Mouse (Mus musculus) erythroblast, embryonic 14.5 days (primary cell): ENCODE measurements at regions not wholly inside any gene's neighbourhood (a gene's known extent, or its start where the extent isn't known, plus 50 kb on each side); places are given as distances from the start of the nearest gene placed in this dataset.

Experiments used
- H3K27me3 ChIP-seq: 2 replicates; pipeline ENCODE4 v1.6.1; 2012; ENCODE audit warnings: inconsistent platforms; ENCODE audit not compliant: control insufficient read depth
- H3K36me3 ChIP-seq: 2 replicates; pipeline ENCODE4 v1.6.1; 2012; ENCODE audit warnings: mild to moderate bottlenecking, inconsistent platforms; ENCODE audit not compliant: control insufficient read depth
- H3K4me1 ChIP-seq: 2 replicates; pipeline ENCODE4 v1.6.1; 2012; ENCODE audit warnings: inconsistent platforms; ENCODE audit not compliant: control insufficient read depth
- H3K4me3 ChIP-seq: replicated peaks from 2 replicates; pipeline ENCODE3; 2012; ENCODE audit warnings: moderate library complexity, mild to moderate bottlenecking, inconsistent platforms
- H3K9me3 ChIP-seq: 2 replicates; pipeline ENCODE4 v1.6.1; 2012; ENCODE audit warnings: low read length, inconsistent platforms, mixed read lengths; ENCODE audit not compliant: control insufficient read depth
- GATA1 ChIP-seq: IDR thresholded peaks from 2 replicates; pipeline ENCODE4 v1.6.1; 2012; ENCODE audit warnings: low read length, inconsistent platforms, mixed read lengths
- TAL1 ChIP-seq: IDR thresholded peaks from 3 replicates; pipeline ENCODE4 v1.6.1; 2012; ENCODE audit warnings: low read length, inconsistent platforms, mixed read lengths

GRCm38 (mm10) chr10:117463636-117464035 lies 83.8 kb upstream of the Cpsf6 start:
- no peaks in the 10 kb centered on the region for H3K9me3 ChIP-seq
- TF ChIP-seq GATA1 (no peak), TAL1 (no peak)
- H3K27me3 ChIP-seq = no peaks in the 10 kb centered on the region
- H3K4me3 ChIP-seq = no peak overlapping the region
- H3K4me1 ChIP-seq = peaks cover 2% of the 10 kb centered on the region; the same call in 1 of the 2 replicates
- no peaks in the 10 kb centered on the region for H3K36me3 ChIP-seq

GRCm38 (mm10) chr10:117462921-117463320 lies 83.1 kb upstream of the Cpsf6 start:
- Histone ChIP-seq H3K36me3 (no peaks in the 10 kb centered on the region), H3K4me1 (peaks cover 2% of the 10 kb centered on the region; the same call in 1 of the 2 replicates), H3K4me3 (no peak overlapping the region), H3K9me3 (no peaks in the 10 kb centered on the region), H3K27me3 (no peaks in the 10 kb centered on the region)
- TF ChIP-seq GATA1 (no peak), TAL1 (no peak)

DNA sequence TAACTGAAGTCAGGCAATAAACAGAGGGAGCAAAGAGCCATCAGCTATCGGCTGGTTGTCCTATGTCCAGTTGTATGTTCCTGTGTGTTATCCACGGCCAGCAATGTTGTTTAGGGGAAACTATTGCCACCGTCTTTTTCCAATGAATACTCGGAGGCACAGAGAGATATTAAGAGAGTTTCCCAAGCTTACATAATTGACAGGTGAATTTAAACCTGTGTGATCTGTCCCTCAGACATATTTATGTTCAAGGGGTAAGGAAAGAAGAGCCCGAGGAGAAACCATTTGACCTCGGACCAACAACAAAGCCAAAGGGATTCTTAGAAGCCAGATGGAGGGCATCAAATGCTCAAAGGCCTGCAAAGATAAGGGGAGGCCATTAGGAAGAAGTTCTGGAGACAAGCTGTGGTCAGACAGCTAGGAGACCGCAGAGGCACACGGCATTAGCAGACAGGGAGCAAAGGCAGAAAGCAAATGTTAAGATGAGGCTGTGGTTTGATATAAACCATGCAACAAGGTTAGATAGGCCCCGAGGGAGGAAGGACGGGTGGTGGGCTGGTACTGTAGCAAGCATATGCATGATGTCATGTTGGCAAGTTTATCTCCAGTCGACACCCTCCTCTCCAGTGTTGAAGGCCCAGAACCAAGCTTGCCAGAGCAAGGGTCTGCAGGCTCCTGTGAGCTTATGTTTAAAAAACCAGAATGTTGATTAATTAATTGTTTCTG lies 82.1 kb upstream of the Cpsf6 start:
- Histone ChIP-seq H3K9me3 (no peaks in the 10 kb centered on the region), H3K27me3 (no peaks in the 10 kb centered on the region), H3K36me3 (no peaks in the 10 kb centered on the region), H3K4me1 (peaks cover 2% of the 10 kb centered on the region; the same call in 1 of the 2 replicates), H3K4me3 (no peak overlapping the region)
- TF ChIP-seq GATA1 = no peak
- no peak for TF ChIP-seq TAL1

GRCm38 (mm10) chr10:117461261-117461660 lies 81.4 kb upstream of the Cpsf6 start:
- no peaks in the 10 kb centered on the region for H3K9me3 ChIP-seq
- H3K4me3 ChIP-seq = no peak overlapping the region
- peaks cover 2% of the 10 kb centered on the region; the same call in 1 of the 2 replicates for H3K4me1 ChIP-seq
- H3K27me3 ChIP-seq = no peaks in the 10 kb centered on the region
- TF ChIP-seq TAL1 (no peak), GATA1 (no peak)
- H3K36me3 ChIP-seq = no peaks in the 10 kb centered on the region

DNA sequence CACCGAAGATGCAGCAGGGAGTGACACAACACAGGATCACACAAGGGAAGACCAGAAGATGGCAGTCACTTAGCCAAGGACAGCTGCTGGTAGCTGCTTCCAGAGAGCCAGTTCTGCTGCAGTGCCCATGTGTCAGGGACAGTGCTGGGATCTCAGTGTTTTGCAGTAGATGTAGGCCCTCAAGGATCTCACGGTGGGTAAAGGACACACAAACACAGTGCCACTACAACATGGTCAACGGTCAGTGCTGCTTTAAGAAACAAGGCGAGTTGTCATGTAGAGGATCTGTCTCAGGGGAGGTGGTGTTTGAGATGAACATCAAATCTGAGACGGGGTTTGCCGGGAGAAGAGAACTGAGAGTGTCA lies 80.5 kb upstream of the Cpsf6 start:
- TF ChIP-seq GATA1 (no peak), TAL1 (no peak)
- Histone ChIP-seq H3K4me3 (no peak overlapping the region), H3K27me3 (no peaks in the 10 kb centered on the region), H3K9me3 (no peaks in the 10 kb centered on the region), H3K36me3 (no peaks in the 10 kb centered on the region), H3K4me1 (peaks cover 2% of the 10 kb centered on the region; the same call in 1 of the 2 replicates)

DNA sequence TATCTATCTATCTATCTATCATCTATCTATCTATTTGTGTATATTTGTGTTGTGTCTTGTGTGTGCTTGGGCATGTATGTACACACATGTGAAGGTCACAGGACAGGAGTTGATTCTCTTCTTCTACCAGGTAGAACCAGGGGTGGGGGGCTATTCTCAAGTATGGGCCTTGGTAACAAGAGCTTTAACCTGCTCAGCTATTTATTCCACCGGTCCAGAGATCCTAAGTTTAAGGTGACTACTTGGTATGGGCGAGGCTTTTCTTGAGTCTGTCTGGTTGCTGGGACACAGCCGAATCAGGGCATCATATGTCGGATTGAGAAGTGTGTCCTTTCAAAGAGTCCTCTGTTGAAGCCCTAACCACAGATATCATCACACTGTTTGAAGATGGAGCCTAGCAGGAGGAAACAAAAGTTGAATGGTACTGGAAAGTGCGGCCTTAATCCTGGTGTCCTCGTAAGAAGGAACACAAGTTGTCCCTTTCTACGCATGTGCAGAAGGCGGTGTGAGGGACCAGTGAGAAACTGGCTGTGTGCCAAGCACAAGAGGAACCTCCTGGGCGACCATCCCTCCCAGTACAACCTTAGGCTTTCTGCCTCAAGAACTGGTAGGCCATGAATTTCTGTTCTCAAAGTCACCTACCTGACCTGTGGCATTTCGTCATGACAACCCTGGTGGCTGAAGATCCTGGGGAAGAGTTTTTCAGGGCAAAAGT lies 80.0 kb upstream of the Cpsf6 start:
- no peaks in the 10 kb centered on the region for H3K36me3 ChIP-seq
- H3K27me3 ChIP-seq = no peaks in the 10 kb centered on the region
- H3K4me3 ChIP-seq = no peak overlapping the region
- peaks cover 2% of the 10 kb centered on the region; the same call in 1 of the 2 replicates for H3K4me1 ChIP-seq
- H3K9me3 ChIP-seq = no peaks in the 10 kb centered on the region
- TF ChIP-seq TAL1 = no peak
- no peak for TF ChIP-seq GATA1

DNA sequence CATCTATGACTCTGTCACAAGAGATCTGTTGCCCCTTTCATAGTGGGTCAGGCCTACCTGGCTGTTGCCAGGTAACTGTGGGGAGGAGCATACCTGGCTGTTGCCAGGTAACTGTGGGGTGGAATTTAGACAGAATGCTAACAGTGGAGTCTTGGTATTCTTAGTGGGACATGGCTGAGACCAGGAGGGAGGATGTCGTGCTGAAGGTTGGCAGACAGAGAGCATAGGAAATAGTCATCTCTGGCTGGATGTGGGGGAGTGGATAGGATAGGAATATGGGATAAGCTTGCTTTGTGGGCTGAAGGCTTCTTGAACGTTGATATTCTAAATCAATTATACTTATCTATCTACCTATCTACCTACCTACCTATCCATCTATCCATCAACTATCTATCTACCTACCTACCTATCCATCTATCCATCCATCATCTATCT lies 79.2 kb upstream of the Cpsf6 start:
- Histone ChIP-seq H3K36me3 (no peaks in the 10 kb centered on the region), H3K9me3 (no peaks in the 10 kb centered on the region), H3K27me3 (no peaks in the 10 kb centered on the region), H3K4me3 (no peak overlapping the region), H3K4me1 (peaks cover 2% of the 10 kb centered on the region; the same call in 1 of the 2 replicates)
- TF ChIP-seq GATA1 = no peak

DNA sequence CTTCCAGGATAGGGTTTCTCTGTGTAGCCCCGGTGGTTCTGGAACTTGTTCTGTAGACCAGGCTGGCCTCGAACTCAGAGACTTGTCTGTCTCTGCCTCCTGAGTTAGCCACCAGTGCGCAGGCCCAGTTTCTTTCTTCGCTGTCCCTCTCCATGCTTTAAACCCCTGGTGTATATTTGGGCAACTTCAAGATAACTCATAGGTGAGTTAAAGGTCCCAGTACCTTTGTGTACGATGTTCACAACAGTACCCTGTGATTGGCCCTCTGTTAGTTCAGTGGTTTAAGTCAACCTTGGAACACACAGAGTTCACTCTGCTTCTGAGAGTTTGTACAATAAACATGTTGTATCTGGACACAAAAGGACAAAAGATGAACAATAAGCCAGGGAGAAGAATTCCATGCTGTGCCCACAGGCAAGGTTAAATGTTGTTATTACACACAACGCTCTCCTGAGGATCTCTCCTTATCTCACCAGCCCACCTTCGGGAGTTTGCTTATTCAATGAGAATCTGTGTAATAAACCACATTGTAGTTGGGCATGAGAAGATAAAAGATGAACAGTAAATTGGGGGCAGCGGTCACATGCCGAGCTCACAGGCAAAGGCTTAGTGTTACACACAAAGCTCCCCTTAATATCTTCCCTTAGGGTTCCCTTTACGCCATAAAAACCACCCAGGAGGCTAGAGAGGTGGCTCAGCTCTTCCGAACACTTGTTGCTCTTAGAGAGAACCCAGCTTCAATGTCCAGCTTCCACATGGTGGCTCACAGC lies 78.6 kb upstream of the Cpsf6 start:
- peaks cover 2% of the 10 kb centered on the region; the same call in 1 of the 2 replicates for H3K4me1 ChIP-seq
- TF ChIP-seq TAL1 (no peak), GATA1 (no peak)
- no peaks in the 10 kb centered on the region for H3K27me3 ChIP-seq
- H3K36me3 ChIP-seq = no peaks in the 10 kb centered on the region
- no peaks in the 10 kb centered on the region for H3K9me3 ChIP-seq
- no peak overlapping the region for H3K4me3 ChIP-seq

GRCm38 (mm10) chr10:117457701-117457950 lies 77.8 kb upstream of the Cpsf6 start:
- Histone ChIP-seq H3K9me3 (no peaks in the 10 kb centered on the region), H3K4me3 (no peak overlapping the region), H3K36me3 (no peaks in the 10 kb centered on the region), H3K4me1 (peaks cover 3% of the 10 kb centered on the region), H3K27me3 (no peaks in the 10 kb centered on the region)
- no peak for TF ChIP-seq GATA1
- TF ChIP-seq TAL1 = no peak
